20 mouse cellular contexts compared by ENCODE assay signal in the genomic region with DNA sequence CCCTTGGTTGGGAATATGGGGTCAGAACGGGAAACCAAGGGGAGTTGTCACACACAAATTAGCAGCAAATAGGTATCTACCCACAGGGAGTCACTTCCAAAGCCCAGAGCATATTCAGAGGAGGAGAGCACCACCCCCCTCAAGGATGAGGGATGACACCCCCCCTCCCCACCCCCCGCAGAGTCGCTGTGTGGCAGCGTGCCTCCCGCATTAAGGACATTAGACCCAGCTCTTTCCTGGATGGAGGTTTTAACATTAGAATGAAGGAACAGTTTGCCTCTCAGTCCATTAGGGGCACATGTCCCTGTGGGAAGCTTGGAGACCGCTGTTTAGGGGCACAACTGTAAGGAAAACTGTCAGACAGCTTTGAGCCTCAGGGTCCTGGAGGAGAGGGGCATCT. TPM values are rescaled to one million over a fixed set of nuclear protein-coding genes. Genes with fewer than 3 reads are reported as not detected.
DNase-seq lines count a peak whose midpoint lies in the region; ATAC-seq and TF ChIP-seq lines count a peak whose summit lies in the region.
"Had no signal": no experiment of that assay in that cellular context is flagged by ENCODE, and none has a peak within 500 bp of the region (broad histone marks: within the 10 kb centered on the region; RNA-seq: fewer than 3 reads in every experiment).

No protein-coding gene starts in this region.

- DNase-seq in hindbrain, embryonic 10.5 days (ENCODE audit: low spot score): no peak
- no peak for DNase-seq in hindbrain, embryonic 14.5 days (ENCODE audit: low spot score)
- DNase-seq in testis, postnatal 10 days (ENCODE audit: low spot score): no peak
- DNase-seq in gastrocnemius, postnatal 25 days: no peak
- no peak for DNase-seq in thymus, postnatal 25 days
- DNase-seq: cerebellum, adult 9-11 months; gastrocnemius, adult 2 months; heart, postnatal 10 days; lung, adult 18-20 months; lung, postnatal 4 days; right cerebral cortex, postnatal 14 days had no signal

- 0 out of 2 replicates have a peak, but pooled peaks have one; percentile 37 for TF ChIP-seq POLR2A in testis, adult 2 months (IDR thresholded peaks at IDR 0.05; ENCODE audit: control insufficient read depth, low read depth, low read length)

- H3K4me2 ChIP-seq in hindbrain, embryonic 14.5 days (replicated peaks): no peak overlapping the region
- no peak overlapping the region for H3K4me2 ChIP-seq in intestine, embryonic 16.5 days (ENCODE audit: low read depth, low read length)

- no peak for TF ChIP-seq CTCF in testis, adult 2 months (IDR thresholded peaks at IDR 0.05; ENCODE audit: control insufficient read depth, insufficient read depth, insufficient replicate concordance, low read depth, low read length)

- H3K4me1 ChIP-seq in hindbrain, embryonic 10.5 days (replicated peaks): peaks cover 35% of the 10 kb centered on the region
- H3K4me1 ChIP-seq in hindbrain, embryonic 14.5 days (replicated peaks; ENCODE audit: control insufficient read depth, insufficient read depth, low read length): peaks cover 12% of the 10 kb centered on the region; the same call in 1 of the 2 replicates
- H3K4me1 ChIP-seq in testis, adult 2 months (ENCODE audit: control insufficient read depth, insufficient read depth, low read length): peaks cover 9% of the 10 kb centered on the region
- peaks cover 17% of the 10 kb centered on the region for H3K4me1 ChIP-seq in intestine, embryonic 16.5 days (ENCODE audit: control insufficient read depth, insufficient read depth, low read length)

- peaks cover 5% of the 10 kb centered on the region; the same call in 1 of the 2 replicates for H3K27me3 ChIP-seq in hindbrain, embryonic 10.5 days (ENCODE audit: insufficient read depth, poor library complexity, severe bottlenecking)
- H3K27me3 ChIP-seq in hindbrain, embryonic 14.5 days (ENCODE audit: control insufficient read depth, insufficient read depth, low read length): no peaks in the 10 kb centered on the region
- no peaks in the 10 kb centered on the region for H3K27me3 ChIP-seq in testis, adult 2 months (ENCODE audit: control insufficient read depth, insufficient read depth, low read length)
- H3K27me3 ChIP-seq in intestine, embryonic 16.5 days (replicated peaks; ENCODE audit: control insufficient read depth, insufficient read depth, low read length): no peaks in the 10 kb centered on the region

- ATAC-seq in hindbrain, embryonic 14.5 days (ENCODE audit: low FRiP score): no peak
- ATAC-seq in intestine, embryonic 16.5 days: no peak
- ATAC-seq: activated CD4-positive, CD25-positive, alpha-beta regulatory T cell, adult 4 months; inflammation-experienced regulatory T-cells, adult 6 months had no signal

- H3K9ac ChIP-seq in hindbrain, embryonic 14.5 days: no peak overlapping the region
- 0 out of 2 replicates have a peak overlapping the region, but pooled peaks have one; percentile 4 for H3K9ac ChIP-seq in intestine, embryonic 16.5 days (ENCODE audit: low read depth, low read length)

- peaks cover 6% of the 10 kb centered on the region for H3K36me3 ChIP-seq in hindbrain, embryonic 10.5 days
- no peaks in the 10 kb centered on the region for H3K36me3 ChIP-seq in hindbrain, embryonic 14.5 days (replicated peaks; ENCODE audit: control insufficient read depth, insufficient read depth)
- no peaks in the 10 kb centered on the region for H3K36me3 ChIP-seq in testis, adult 2 months (ENCODE audit: control insufficient read depth, insufficient read depth, low read length)
- H3K36me3 ChIP-seq in intestine, embryonic 16.5 days (ENCODE audit: control insufficient read depth, insufficient read depth, low read length): no peaks in the 10 kb centered on the region; the same call in 1 of the 2 replicates

- H3K27ac ChIP-seq in hindbrain, embryonic 10.5 days: peak overlapping the region; percentile 46; the same call in 1 of the 2 replicates
- H3K27ac ChIP-seq in hindbrain, embryonic 14.5 days: no peak overlapping the region
- H3K27ac ChIP-seq in testis, adult 2 months (ENCODE audit: control insufficient read depth, insufficient read depth, low read depth, low read length): no peak overlapping the region; the same call in 1 of the 2 replicates
- H3K27ac ChIP-seq in intestine, embryonic 16.5 days (ENCODE audit: low read length): no peak overlapping the region
- H3K27ac ChIP-seq: gastrocnemius, adult 2 months; kidney, postnatal 0 days had no signal

- 3% methylated on average over 6 of the region's 6 CpGs for WGBS in hindbrain, embryonic 10.5 days
- WGBS in hindbrain, embryonic 14.5 days: under 1% methylated on average over 6 of the region's 6 CpGs
- 21% methylated on average over 6 of the region's 6 CpGs for WGBS in intestine, embryonic 16.5 days

- no peaks in the 10 kb centered on the region for H3K9me3 ChIP-seq in hindbrain, embryonic 10.5 days
- H3K9me3 ChIP-seq in hindbrain, embryonic 14.5 days (ENCODE audit: control insufficient read depth, low read length): no peaks in the 10 kb centered on the region
- no peaks in the 10 kb centered on the region for H3K9me3 ChIP-seq in intestine, embryonic 16.5 days (ENCODE audit: control insufficient read depth, low read length)

- peak overlapping the region; percentile 3; the same call in 1 of the 2 replicates for H3K4me3 ChIP-seq in hindbrain, embryonic 10.5 days
- no peak overlapping the region for H3K4me3 ChIP-seq in hindbrain, embryonic 14.5 days (replicated peaks; ENCODE audit: low read length)
- H3K4me3 ChIP-seq in testis, adult 2 months (ENCODE audit: control insufficient read depth, low read depth, low read length): no peak overlapping the region
- no peak overlapping the region for H3K4me3 ChIP-seq in intestine, embryonic 16.5 days (ENCODE audit: low read length)
- H3K4me3 ChIP-seq: gastrocnemius, adult 2 months had no signal

RNA-seq across cellular contexts. Expression of gene Mif, which starts 9.0 kb away (rescaled TPM):
- 2,694 and 3,395 TPM in 2 replicates for polyA plus RNA-seq in hindbrain, embryonic 10.5 days (2016; fragmentation: Nextera tagmentation; extraction: Ambion mirVana)
- 1,642 and 1,896 TPM in 2 replicates for polyA plus RNA-seq in hindbrain, embryonic 14.5 days (2014; fragmentation: Nextera tagmentation; extraction: Ambion mirVana)
- 261 and 275 TPM in 2 replicates for polyA plus RNA-seq in testis, adult 2 months (2012; rRNA removed)
- polyA plus RNA-seq in intestine, embryonic 16.5 days (2015; fragmentation: Nextera tagmentation; extraction: Ambion mirVana): 1,982 and 2,201 TPM in 2 replicates
- total RNA-seq in gastrocnemius, postnatal 25 days (2021): 100 to 1,000 TPM; 141 to 147 TPM

RNA-seq across cellular contexts. Expression of gene Gstt2, which starts 13.9 kb away (rescaled TPM):
- polyA plus RNA-seq in hindbrain, embryonic 10.5 days (2016; fragmentation: Nextera tagmentation; extraction: Ambion mirVana): 7.9 and 8.5 TPM in 2 replicates
- polyA plus RNA-seq in hindbrain, embryonic 14.5 days (2014; fragmentation: Nextera tagmentation; extraction: Ambion mirVana): 5.8 and 8.3 TPM in 2 replicates
- polyA plus RNA-seq in testis, adult 2 months (2012; rRNA removed): 159 and 168 TPM in 2 replicates
- polyA plus RNA-seq in intestine, embryonic 16.5 days (2015; fragmentation: Nextera tagmentation; extraction: Ambion mirVana): 78.3 and 83.7 TPM in 2 replicates
- total RNA-seq in gastrocnemius, postnatal 25 days (2021): 1 to 10 TPM; 3.5 to 6.1 TPM

RNA-seq across cellular contexts. Expression of gene Gstt4, which starts 28.7 kb away (rescaled TPM):
- not detected in 2 replicates for polyA plus RNA-seq in hindbrain, embryonic 10.5 days (2016; fragmentation: Nextera tagmentation; extraction: Ambion mirVana)
- polyA plus RNA-seq in hindbrain, embryonic 14.5 days (2014; fragmentation: Nextera tagmentation; extraction: Ambion mirVana): not detected in 2 replicates
- 500 and 561 TPM in 2 replicates for polyA plus RNA-seq in testis, adult 2 months (2012; rRNA removed)
- polyA plus RNA-seq in intestine, embryonic 16.5 days (2015; fragmentation: Nextera tagmentation; extraction: Ambion mirVana): not detected in 2 replicates
- not detected for total RNA-seq in gastrocnemius, postnatal 25 days (2021)
- total RNA-seq: adrenal gland, postnatal 4 days; gastrocnemius, adult 2 months; heart, adult 8-10 months; heart, postnatal 10 days; left cerebral cortex, postnatal 10 days had no signal
- polyA plus RNA-seq: inflammation-experienced regulatory T-cells, adult 6 months; kidney, postnatal 0 days; limb, embryonic 14.5 days had no signal

RNA-seq across cellular contexts. Expression of gene Derl3, which starts 42.1 kb away (rescaled TPM):
- polyA plus RNA-seq in hindbrain, embryonic 10.5 days (2016; fragmentation: Nextera tagmentation; extraction: Ambion mirVana): 1.6 and 3.1 TPM in 2 replicates
- polyA plus RNA-seq in hindbrain, embryonic 14.5 days (2014; fragmentation: Nextera tagmentation; extraction: Ambion mirVana): 0.91 and 1.5 TPM in 2 replicates
- polyA plus RNA-seq in testis, adult 2 months (2012; rRNA removed): 120 and 145 TPM in 2 replicates
- 6.8 and 9.7 TPM in 2 replicates for polyA plus RNA-seq in intestine, embryonic 16.5 days (2015; fragmentation: Nextera tagmentation; extraction: Ambion mirVana)
- not detected for total RNA-seq in gastrocnemius, postnatal 25 days (2021)

RNA-seq across cellular contexts. Expression of gene Gstt1, which starts 52.7 kb away (rescaled TPM):
- polyA plus RNA-seq in hindbrain, embryonic 10.5 days (2016; fragmentation: Nextera tagmentation; extraction: Ambion mirVana): 3.8 and 4.1 TPM in 2 replicates
- 12.1 and 12.2 TPM in 2 replicates for polyA plus RNA-seq in hindbrain, embryonic 14.5 days (2014; fragmentation: Nextera tagmentation; extraction: Ambion mirVana)
- 7.0 and 8.9 TPM in 2 replicates for polyA plus RNA-seq in testis, adult 2 months (2012; rRNA removed)
- polyA plus RNA-seq in intestine, embryonic 16.5 days (2015; fragmentation: Nextera tagmentation; extraction: Ambion mirVana): 16.4 and 19.2 TPM in 2 replicates
- 1 to 10 TPM; 5.5 to 6.2 TPM for total RNA-seq in gastrocnemius, postnatal 25 days (2021)

Comparison
In these comparisons a context has a peak if more than half of its experiments do, and no peak if none do; other contexts are left out.
1. RNA of gene Gstt4, which starts 28.7 kb away (polyA plus RNA-seq): 500 to 561 TPM in testis, adult 2 months; not detected in intestine, embryonic 16.5 days, not detected in hindbrain, embryonic 10.5 days and not detected in hindbrain, embryonic 14.5 days; every median in the first group is over 100 times any median in the second.